Mouse (Mus musculus) midbrain, embryonic 13.5 days (tissue): ENCODE measurements around the gene A430005L14Rik. TPM values are rescaled to one million over a fixed set of nuclear protein-coding genes. Genes with fewer than 3 reads are reported as not detected.

Experiments used
- ATAC-seq: fragments of 200-750 bp; cut with Nextera tagmentation; 2 replicates; pipeline ENCODE4 v1.8.0; 2017; ENCODE audit warnings: mild to moderate bottlenecking, moderate TSS enrichment, moderate library complexity
- H3K27ac ChIP-seq: fragments of 300-500 bp; sonication (generic); 2 replicates; pipeline ENCODE4 v1.5.1; 2015; ENCODE audit warnings: inconsistent platforms, mild to moderate bottlenecking, moderate library complexity
- H3K27me3 ChIP-seq: fragments of 300-500 bp; sonication (generic); 2 replicates; pipeline ENCODE4 v1.6.1; 2015; ENCODE audit warnings: mild to moderate bottlenecking, inconsistent platforms
- H3K36me3 ChIP-seq: fragments of 300-500 bp; sonication (generic); 2 replicates; pipeline ENCODE4 v1.6.1; 2015; ENCODE audit warnings: mild to moderate bottlenecking, inconsistent platforms
- H3K4me1 ChIP-seq: fragments of 300-500 bp; sonication (generic); replicated peaks from 2 replicates; pipeline ENCODE4 v1.6.1; 2015; ENCODE audit warnings: inconsistent platforms
- H3K4me2 ChIP-seq: fragments of 300-500 bp; sonication (generic); replicated peaks from 2 replicates; pipeline ENCODE4 v1.6.1; 2015; ENCODE audit warnings: moderate library complexity, mild to moderate bottlenecking, inconsistent platforms
- H3K4me3 ChIP-seq: fragments of 300-500 bp; sonication (generic); replicated peaks from 2 replicates; pipeline ENCODE4 v1.5.1; 2015; ENCODE audit warnings: mild to moderate bottlenecking, inconsistent platforms
- H3K9ac ChIP-seq: fragments of 300-500 bp; sonication (generic); replicated peaks from 2 replicates; pipeline ENCODE4 v1.6.1; 2015; ENCODE audit warnings: mild to moderate bottlenecking, inconsistent platforms
- H3K9me3 ChIP-seq: fragments of 300-500 bp; sonication (generic); 2 replicates; pipeline ENCODE4 v1.6.1; 2016; ENCODE audit warnings: mild to moderate bottlenecking, inconsistent platforms
- WGBS: fragments of 180-500 bp; shearing (Covaris S2); methylation state at CpG from one replicate; pipeline ENCODE4 v1.1.7; 2015; 5-methylcytosine and 5-hydroxymethylcytosine counted together
- polyA plus RNA-seq: library from polyadenylated mRNA; unstranded; fragments of >200 nt; fragmentation: Nextera tagmentation; extraction: Ambion mirVana; gene quantifications from 2 replicates; pipeline ENCODE4 v1.2.1, GENCODE M21; 2015

A430005L14Rik gene
- polyA plus RNA-seq, 1 experiment from 2014 or later, result 68.2 TPM

DNA sequence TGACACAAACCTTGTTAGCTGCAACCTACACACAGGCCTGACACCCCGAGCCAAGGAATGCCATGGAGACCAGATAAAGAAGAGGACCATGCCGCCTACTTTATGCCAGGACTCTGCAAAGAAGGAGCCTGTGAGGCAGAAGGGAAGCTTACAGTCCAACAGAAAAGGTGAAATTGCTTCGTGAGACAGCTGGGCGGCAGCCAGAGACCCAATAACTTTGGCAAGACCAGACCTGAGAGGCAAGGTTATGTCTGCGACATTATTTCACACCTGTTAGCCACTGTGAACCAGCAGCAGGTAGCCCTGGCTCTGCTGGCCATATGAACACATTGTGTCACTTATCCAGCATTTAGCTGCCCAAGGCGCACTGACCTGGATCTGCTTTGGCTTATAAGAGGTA is 11.3 kb upstream of the A430005L14Rik start:
- H3K9ac ChIP-seq, result no peak overlapping the region
- ATAC-seq, result no peak
- WGBS, result 87% methylated on average over 6 of the region's 6 CpGs
- no peak overlapping the region for H3K27ac ChIP-seq
- no peak overlapping the region for H3K4me2 ChIP-seq
- peaks cover 48% of the 10 kb centered on the region for H3K27me3 ChIP-seq
- no peaks in the 10 kb centered on the region for H3K9me3 ChIP-seq
- no peak overlapping the region for H3K4me3 ChIP-seq
- H3K4me1 ChIP-seq, result peaks cover 7% of the 10 kb centered on the region
- no peaks in the 10 kb centered on the region for H3K36me3 ChIP-seq

DNA sequence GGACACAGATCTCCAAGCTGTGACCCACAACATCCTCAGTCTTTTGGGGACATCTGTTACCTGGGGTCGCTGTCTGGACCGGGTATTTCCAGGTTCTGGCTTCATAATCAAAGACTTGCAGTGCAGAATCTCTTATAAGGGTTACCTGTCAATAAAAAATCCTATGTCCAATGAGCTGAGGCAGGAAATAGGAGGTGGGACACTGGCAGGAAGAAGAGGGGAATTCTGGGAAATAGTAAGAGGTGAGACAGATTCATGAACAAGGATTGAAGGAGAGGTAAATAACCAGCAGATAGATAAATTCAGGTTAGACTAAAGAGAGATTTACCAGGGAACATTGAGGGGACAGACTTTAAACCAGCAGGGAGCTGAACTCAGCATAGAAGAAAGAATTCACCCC is 6.7 kb upstream of the A430005L14Rik start:
- no peak overlapping the region for H3K9ac ChIP-seq
- no peak overlapping the region for H3K27ac ChIP-seq
- ATAC-seq, result no peak
- no peak overlapping the region for H3K4me2 ChIP-seq
- H3K4me1 ChIP-seq, result peaks cover 17% of the 10 kb centered on the region
- H3K27me3 ChIP-seq, result peaks cover 44% of the 10 kb centered on the region
- no peak overlapping the region for H3K4me3 ChIP-seq
- H3K36me3 ChIP-seq, result no peaks in the 10 kb centered on the region
- no peaks in the 10 kb centered on the region for H3K9me3 ChIP-seq
- 79% methylated on average over 2 of the region's 2 CpGs for WGBS

DNA sequence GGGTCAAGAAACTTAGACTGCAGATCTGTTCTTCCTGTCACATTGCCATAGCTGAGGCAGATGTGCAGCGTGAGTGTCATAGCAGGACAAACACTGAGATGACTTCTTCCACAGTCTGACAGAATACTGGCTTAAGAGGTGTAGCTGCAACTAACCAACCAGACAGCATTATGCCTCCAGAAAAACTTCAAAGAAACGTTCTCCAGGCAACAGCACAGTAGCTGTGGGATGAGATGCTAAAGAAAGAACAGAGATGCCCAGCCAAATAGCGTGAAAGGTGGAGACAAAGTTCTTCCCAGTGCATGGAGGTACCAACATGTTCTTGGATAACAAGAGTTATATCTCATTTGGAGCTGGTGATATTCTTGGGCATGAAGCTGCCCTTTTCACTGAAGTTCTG is 5.9 kb upstream of the A430005L14Rik start:
- WGBS, result 67% methylated on average over 3 of the region's 3 CpGs
- no peak overlapping the region for H3K9ac ChIP-seq
- H3K4me3 ChIP-seq, result no peak overlapping the region
- no peak for ATAC-seq
- peaks cover 18% of the 10 kb centered on the region for H3K4me1 ChIP-seq
- no peaks in the 10 kb centered on the region for H3K9me3 ChIP-seq
- H3K4me2 ChIP-seq, result no peak overlapping the region
- peaks cover 41% of the 10 kb centered on the region for H3K27me3 ChIP-seq
- no peaks in the 10 kb centered on the region for H3K36me3 ChIP-seq
- H3K27ac ChIP-seq, result 0 out of 2 replicates have a peak overlapping the region, but pooled peaks have one; percentile 7

DNA sequence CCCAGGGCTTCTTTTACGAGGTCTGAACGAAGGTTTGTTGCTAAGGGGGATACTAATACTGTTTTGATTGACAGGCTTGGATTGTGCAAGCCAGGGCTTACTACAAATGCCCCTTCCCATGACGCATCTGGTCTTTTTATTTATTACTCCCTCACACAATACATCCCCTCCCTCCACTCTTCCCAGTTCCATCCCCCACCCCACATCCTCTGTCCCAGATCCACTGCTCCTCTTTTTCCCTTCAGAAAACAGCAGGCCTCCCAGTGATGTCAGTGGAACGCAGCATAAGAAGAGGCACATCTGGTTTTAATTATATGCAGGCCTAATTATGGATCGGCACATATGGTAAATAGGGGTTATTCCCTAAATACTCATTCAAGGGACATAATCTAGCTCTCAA is 5.3 kb upstream of the A430005L14Rik start:
- H3K4me1 ChIP-seq, result peaks cover 23% of the 10 kb centered on the region
- no peak overlapping the region for H3K4me3 ChIP-seq
- no peaks in the 10 kb centered on the region for H3K36me3 ChIP-seq
- peaks cover 36% of the 10 kb centered on the region for H3K27me3 ChIP-seq
- H3K9me3 ChIP-seq, result no peaks in the 10 kb centered on the region
- H3K4me2 ChIP-seq, result no peak overlapping the region
- WGBS, result 22% methylated on average over 5 of the region's 5 CpGs
- ATAC-seq, result peak; percentile 41; the same call in 1 of the 2 replicates
- no peak overlapping the region for H3K9ac ChIP-seq
- H3K27ac ChIP-seq, result 0 out of 2 replicates have a peak overlapping the region, but pooled peaks have one; percentile 7

DNA sequence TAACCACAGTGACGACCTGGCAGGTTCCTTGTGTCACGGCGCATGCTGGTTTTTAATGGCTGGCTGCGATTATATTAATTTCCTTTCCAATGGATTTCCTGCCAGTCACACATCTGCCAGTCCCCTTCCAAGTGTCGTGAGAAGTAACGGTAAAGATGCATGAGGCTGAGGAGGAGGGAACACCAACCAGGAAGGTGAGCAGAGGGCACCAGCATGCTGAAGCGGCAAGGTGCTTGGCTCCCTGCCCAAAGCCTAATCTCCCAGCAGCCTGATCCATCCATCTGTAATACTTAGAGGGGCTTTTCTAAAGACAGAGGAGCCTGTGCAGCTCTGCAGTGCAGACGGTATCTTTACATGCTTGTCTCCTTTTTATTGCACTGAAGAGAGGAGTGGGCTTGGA is 1.4 kb upstream of the A430005L14Rik start:
- H3K36me3 ChIP-seq, result peaks cover 14% of the 10 kb centered on the region
- ATAC-seq, result no peak
- H3K4me1 ChIP-seq, result peaks cover 38% of the 10 kb centered on the region
- H3K9ac ChIP-seq, result no peak overlapping the region
- H3K4me3 ChIP-seq, result no peak overlapping the region
- no peak overlapping the region for H3K4me2 ChIP-seq
- 77% methylated on average over 8 of the region's 8 CpGs for WGBS
- H3K27me3 ChIP-seq, result peaks cover 15% of the 10 kb centered on the region; the same call in 1 of the 2 replicates
- H3K27ac ChIP-seq, result no peak overlapping the region
- H3K9me3 ChIP-seq, result no peaks in the 10 kb centered on the region

DNA sequence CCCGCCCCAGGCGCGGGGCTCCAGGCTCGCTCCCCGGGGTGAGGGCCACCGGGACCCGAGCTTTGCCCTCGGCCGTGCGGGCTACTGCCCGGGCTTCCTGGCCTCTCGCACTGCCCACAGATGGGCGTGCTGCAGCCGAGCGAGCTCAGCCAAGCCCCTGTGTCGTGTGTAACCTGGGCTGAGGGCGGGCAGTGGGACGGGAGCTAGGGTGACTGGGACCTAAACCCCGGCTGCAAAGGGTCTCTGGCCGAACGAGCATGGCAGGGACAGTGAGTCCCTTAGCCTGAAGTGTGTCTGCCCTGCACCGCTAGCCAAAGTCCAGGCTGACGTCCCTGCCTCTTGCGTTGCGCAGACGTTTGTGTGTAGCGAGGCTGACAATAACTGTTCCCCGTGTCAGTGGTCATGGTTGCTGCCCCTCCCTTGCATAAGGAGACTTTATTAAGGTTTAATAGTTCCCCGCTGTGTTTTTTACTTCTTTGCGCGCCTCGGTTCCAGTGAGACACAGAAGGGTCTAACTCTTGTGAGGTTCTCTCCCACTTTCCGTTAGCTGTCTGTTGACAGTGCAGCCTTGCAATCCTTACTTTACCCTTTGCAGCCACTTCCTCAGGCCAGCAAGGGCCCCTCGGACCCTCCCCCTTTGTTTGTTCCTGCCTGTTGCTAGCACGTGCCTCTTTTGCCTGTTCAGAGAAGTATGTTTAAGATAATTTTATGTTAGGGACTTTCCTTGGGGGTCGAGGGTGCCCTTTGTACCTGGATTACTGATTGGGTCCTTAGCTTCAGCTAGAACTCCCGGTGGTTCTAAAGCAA is 610 bp downstream of the A430005L14Rik start:
- ATAC-seq, result peak; percentile 79
- no peaks in the 10 kb centered on the region for H3K9me3 ChIP-seq
- peaks cover 34% of the 10 kb centered on the region for H3K36me3 ChIP-seq
- H3K4me1 ChIP-seq, result peaks cover 22% of the 10 kb centered on the region
- 0% methylated on average over 37 of the region's 37 CpGs for WGBS
- H3K4me2 ChIP-seq, result peak overlapping the region; percentile 88
- peaks cover 15% of the 10 kb centered on the region; the same call in 1 of the 2 replicates for H3K27me3 ChIP-seq
- H3K4me3 ChIP-seq, result peak overlapping the region; percentile 82
- peak overlapping the region; percentile 84 for H3K27ac ChIP-seq
- H3K9ac ChIP-seq, result peak overlapping the region; percentile 96

DNA sequence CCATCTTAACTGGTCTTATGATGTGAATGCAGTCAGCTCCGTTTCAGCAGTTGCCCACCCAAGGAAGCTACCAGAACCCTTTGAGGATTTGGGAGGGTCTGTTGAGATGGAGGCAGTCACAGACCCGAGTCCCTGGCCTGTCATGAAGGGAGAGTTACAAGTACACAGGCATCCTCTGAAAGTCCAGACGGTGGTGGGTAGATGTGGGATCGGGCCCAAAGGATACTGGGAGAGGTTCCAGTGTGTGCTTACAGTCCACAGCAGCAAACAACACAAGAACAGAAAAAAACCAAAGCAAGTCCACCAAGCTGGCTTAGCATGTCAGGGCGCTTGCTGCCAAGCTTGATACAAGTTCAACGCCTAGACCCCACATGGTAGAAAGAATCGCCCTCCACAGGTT is 5.6 kb downstream of the A430005L14Rik start:
- no peak for ATAC-seq
- no peak overlapping the region for H3K9ac ChIP-seq
- H3K27me3 ChIP-seq, result no peaks in the 10 kb centered on the region
- peaks cover 83% of the 10 kb centered on the region for H3K36me3 ChIP-seq
- H3K27ac ChIP-seq, result no peak overlapping the region
- 88% methylated on average over 7 of the region's 7 CpGs for WGBS
- H3K4me3 ChIP-seq, result no peak overlapping the region
- H3K4me2 ChIP-seq, result no peak overlapping the region
- peaks cover 14% of the 10 kb centered on the region for H3K4me1 ChIP-seq
- no peaks in the 10 kb centered on the region for H3K9me3 ChIP-seq

DNA sequence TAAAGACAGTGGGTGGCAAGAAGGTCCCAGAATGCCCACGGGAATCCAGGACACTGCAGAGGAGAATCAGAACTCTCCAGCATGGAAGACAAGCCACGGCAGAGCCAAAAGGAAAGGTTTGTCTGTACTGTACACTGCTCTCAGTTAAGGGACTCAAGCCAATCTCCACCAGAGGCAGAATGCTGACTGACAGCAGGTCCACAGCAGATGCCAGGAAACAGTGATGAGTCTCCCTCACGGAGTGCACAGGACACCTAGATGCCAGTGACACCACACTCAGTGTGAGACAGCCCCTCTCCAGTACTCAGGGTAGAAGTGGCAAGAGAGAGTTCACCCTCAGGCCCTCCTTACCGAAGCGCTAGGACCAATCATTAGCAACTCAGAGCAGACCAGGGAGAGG is 9.6 kb downstream of the A430005L14Rik start:
- H3K36me3 ChIP-seq, result peaks cover 97% of the 10 kb centered on the region
- H3K9ac ChIP-seq, result no peak overlapping the region
- no peaks in the 10 kb centered on the region for H3K9me3 ChIP-seq
- 95% methylated on average over 5 of the region's 5 CpGs for WGBS
- H3K4me1 ChIP-seq, result no peaks in the 10 kb centered on the region
- no peak overlapping the region for H3K4me3 ChIP-seq
- no peak for ATAC-seq
- no peak overlapping the region for H3K4me2 ChIP-seq
- H3K27me3 ChIP-seq, result no peaks in the 10 kb centered on the region
- H3K27ac ChIP-seq, result no peak overlapping the region

DNA sequence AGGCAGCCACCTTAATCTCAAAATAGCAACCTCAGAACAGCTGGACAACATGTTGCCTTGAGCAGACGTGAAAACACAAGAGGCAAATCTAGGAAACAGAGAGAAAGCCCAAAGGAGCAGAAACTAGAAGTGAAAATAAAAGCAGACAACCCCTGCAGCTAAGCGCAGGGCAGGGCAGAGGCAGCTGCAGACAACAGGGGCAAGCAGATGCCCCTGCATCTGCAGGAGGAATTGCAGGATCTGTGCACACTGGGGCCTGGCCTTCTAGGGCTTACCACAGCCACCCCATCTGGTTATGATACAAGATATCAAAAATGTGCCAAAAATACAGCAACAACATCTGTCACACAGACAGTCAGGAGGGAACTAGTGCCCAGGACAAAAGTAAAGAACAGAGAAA is 10.5 kb downstream of the A430005L14Rik start:
- 87% methylated on average over 2 of the region's 2 CpGs for WGBS
- Histone ChIP-seq H3K4me1 (no peaks in the 10 kb centered on the region), H3K27ac (no peak overlapping the region), H3K9ac (no peak overlapping the region), H3K27me3 (no peaks in the 10 kb centered on the region), H3K36me3 (peaks cover 91% of the 10 kb centered on the region), H3K9me3 (no peaks in the 10 kb centered on the region), H3K4me3 (no peak overlapping the region), H3K4me2 (no peak overlapping the region)
- ATAC-seq, result no peak

DNA sequence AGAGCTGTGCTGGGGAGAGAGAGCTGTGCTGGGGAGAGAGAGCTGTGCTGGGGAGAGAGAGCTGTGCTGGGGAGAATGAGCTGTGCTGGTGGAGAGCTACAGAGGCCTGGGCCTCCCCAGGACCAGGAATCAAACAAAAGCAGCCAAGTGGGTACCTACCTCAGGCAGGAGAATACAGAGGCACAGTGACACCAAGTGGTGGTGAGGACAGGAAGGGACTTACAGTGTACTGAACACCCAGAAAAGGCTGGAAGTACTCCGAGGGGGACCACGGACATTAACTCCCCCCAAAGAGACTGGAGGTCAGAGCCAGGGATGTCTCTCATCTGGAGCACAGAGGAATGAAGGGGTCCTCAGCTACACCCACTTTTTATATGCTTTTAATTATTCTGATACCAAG is 11.0 kb downstream of the A430005L14Rik start:
- Histone ChIP-seq H3K27ac (no peak overlapping the region), H3K4me3 (no peak overlapping the region), H3K36me3 (peaks cover 87% of the 10 kb centered on the region), H3K4me2 (no peak overlapping the region), H3K9ac (no peak overlapping the region), H3K4me1 (peaks cover 4% of the 10 kb centered on the region; the same call in 1 of the 2 replicates), H3K9me3 (no peaks in the 10 kb centered on the region), H3K27me3 (no peaks in the 10 kb centered on the region)
- 92% methylated on average over 2 of the region's 2 CpGs for WGBS
- no peak for ATAC-seq

DNA sequence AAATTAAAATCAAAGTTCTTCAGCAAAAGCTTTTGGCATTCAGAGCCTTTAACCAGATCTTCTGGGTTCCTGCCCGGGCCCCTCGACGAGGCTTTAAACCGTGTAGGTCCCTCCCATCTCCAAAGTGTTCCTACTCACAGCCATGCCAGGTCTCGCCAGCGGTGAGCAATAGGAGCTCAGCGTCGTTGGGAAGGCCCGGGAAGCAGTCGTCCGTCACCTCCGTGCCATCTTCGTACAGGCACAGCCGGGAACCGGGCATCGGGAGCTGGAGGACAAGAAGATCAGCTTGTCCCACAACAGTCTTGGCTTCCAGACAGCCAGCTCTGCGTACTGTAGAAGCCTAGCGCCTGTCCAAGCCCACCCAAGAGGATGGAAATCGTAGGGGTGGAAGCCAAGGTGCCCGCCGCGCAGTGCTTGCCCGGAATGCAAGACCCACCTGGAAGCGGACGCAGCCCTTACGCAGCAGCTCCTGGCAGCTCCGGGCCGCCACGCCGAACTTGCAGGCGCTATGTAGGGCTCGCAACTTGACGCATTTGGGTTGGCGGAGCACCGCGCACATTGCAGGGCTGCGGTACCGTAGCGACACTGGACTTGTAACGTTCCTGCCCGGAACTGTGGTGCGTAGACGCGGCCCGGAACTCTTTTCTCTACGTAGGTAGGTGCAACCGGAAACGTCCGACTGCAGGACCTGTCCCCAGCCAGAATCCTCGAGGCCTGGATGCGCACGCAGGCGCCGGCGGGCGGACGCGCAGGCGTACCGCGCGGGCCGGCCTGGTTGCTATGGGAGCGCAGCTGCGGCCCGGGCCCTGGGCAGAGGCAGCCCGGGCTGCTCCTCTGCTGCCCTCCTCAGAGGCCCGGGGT is 17.6 kb downstream of the A430005L14Rik start, which contains the start of the genes Dffb and Cep104:
Gene Dffb (minus strand): TSS at position 696 of the 861 bp plus-strand sequence.
Gene Cep104 (plus strand): TSS at position 764 of the 861 bp plus-strand sequence.
- WGBS, result 1% methylated on average over 68 of the region's 68 CpGs
- H3K4me2 ChIP-seq, result peak within 1 kb of the TSS; percentile 98
- ATAC-seq, result peak; percentile 97

DNA sequence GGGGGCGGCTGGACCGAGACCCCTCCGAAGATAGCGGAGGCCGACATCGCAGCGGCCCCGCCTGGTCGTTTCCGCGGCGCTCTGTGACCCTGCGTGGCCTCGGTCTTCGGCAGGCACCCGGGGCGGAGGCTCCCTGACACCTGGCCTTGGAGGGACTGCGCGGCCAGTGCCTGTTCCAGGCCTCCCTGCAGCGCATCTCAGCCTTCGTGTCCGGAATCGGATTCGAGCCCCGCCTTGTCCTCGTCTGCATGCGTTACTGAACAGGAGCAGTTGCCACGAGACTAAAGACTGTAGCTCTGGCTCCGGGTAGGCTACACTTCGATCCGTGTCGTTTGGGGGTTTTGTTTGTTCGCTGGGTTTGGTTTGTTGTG is 18.2 kb downstream of the A430005L14Rik start:
- H3K27me3 ChIP-seq, result no peaks in the 10 kb centered on the region
- H3K4me2 ChIP-seq, result peak overlapping the region; percentile 98
- H3K27ac ChIP-seq, result peak overlapping the region; percentile 80
- peak overlapping the region; percentile 90 for H3K9ac ChIP-seq
- H3K4me3 ChIP-seq, result peak overlapping the region; percentile 84
- peaks cover 35% of the 10 kb centered on the region for H3K36me3 ChIP-seq
- peak; percentile 82 for ATAC-seq
- under 1% methylated on average over 32 of the region's 33 CpGs for WGBS
- peaks cover 42% of the 10 kb centered on the region for H3K4me1 ChIP-seq
- H3K9me3 ChIP-seq, result no peaks in the 10 kb centered on the region

More for the DNA sequence above, 17.6 kb downstream of the A430005L14Rik start, which contains the start of the genes Dffb and Cep104:
- peaks cover 35% of the 10 kb centered on the region for H3K36me3 ChIP-seq
- H3K9me3 ChIP-seq, result no peaks in the 10 kb centered on the region
- peak within 1 kb of the TSS; percentile 80 for H3K27ac ChIP-seq
- peaks cover 42% of the 10 kb centered on the region for H3K4me1 ChIP-seq
- peak within 1 kb of the TSS; percentile 84 for H3K4me3 ChIP-seq
- H3K27me3 ChIP-seq, result no peaks in the 10 kb centered on the region
- H3K9ac ChIP-seq, result peak within 1 kb of the TSS; percentile 90
